Mouse (Mus musculus): ENCODE results near the gene Hspa5.

- TF ChIP-seq POLR2A (IDR thresholded peaks at IDR 0.05; ENCODE audit: control insufficient read depth, low read depth, low read length) = no peak
- TF ChIP-seq CTCF (IDR thresholded peaks at IDR 0.05; ENCODE audit: control insufficient read depth, insufficient read depth, insufficient replicate concordance, low read depth, low read length) = no peak
Measured at GRCm38 (mm10) chr2:34810775-34811174, 39.0 kb downstream of the Hspa5 start.
